Mouse (Mus musculus) layer of hippocampus, adult 9-10 months (tissue): ENCODE data around the gene Leap2.
A peak's percentile ranks its signal among the peaks of the same experiment; 100 is the strongest.

ENCODE experiments used
- DNase-seq: peaks from one replicate; pipeline ENCODE4 v3.0.0; 2022; ENCODE audit warnings: low spot score

The Leap2 gene

DNA sequence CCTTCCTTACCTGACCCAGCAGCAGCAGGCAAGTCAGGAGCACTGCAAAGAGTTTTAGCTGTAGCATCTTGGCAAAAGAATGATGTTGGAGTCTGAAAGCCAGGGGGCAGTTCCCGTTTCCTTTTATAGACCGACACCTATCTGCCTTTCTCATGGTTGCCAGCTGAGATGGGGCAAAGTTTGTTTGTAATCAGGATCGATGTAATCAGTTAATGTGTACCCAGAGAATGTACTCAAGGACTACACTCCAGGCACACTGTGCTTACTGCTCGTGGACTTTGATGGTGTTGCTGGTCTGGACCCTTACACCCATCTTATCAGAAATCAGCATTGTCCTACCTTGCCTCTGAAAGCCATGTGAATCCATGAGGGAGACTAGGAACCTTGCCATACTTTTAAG, at the start of gene Leap2:
Gene Leap2 (minus strand): TSS at position 135 of the 400 bp plus-strand sequence.
- no peak for DNase-seq

DNA sequence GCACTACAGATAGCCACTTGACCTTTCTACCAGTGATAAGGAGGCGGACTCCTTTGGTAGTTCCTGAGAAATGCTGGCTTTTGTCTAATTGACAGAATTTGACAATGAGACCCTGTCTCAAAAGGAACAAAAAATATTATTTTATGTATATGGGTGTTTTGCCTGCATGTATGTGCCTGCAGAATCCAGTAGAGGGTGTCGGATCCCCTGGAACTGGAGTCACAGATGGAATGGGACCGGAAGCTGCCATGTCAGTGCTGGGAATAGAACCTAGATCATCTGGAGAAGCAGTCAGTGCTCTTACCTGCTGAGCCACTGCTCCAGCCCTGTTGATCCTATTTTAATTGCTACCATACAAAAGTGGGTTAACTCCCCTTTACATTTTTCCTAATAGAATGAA, 49.7 kb upstream of the Leap2 start:
- no peak for DNase-seq

DNA sequence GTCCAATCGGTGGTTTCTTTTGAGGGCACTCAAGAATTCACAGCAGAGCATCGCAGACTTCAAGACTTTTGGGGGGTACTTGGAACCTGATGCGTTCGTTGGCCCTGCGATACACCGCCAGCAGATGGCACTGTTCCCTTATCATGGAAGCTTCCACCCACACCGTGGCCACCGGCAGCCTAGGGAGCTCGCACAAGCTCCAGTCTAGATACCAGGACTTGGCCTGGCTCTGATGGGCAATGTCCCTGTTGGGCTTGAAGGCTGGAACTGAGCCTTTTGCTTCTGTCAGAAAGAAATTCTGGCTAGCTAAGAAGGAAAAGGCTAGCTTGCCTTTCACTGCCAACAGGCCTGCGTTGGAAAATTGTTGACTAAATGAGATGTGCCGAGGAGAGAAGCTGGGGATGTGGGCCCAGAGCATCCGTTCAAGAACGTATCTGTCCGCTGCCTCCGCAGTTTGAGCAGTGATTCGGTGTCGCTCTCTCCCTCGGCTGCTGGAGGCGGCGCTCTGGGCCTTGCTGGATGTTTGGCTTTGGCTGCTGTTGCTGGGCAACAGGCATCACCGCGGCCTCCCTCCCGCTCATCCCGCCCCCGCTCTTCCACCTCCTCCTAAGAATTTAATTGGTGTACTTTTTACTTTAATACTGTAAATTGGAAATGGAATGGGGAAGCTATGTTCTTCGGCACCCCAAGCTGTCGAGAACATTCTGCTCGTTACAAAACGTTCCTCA, 47.2 kb upstream of the Leap2 start, which contains the start of gene Gm9837:
Gene Gm9837 (minus strand): TSS at position 512 of the 728 bp plus-strand sequence.
- peak; percentile 94 for DNase-seq

DNA sequence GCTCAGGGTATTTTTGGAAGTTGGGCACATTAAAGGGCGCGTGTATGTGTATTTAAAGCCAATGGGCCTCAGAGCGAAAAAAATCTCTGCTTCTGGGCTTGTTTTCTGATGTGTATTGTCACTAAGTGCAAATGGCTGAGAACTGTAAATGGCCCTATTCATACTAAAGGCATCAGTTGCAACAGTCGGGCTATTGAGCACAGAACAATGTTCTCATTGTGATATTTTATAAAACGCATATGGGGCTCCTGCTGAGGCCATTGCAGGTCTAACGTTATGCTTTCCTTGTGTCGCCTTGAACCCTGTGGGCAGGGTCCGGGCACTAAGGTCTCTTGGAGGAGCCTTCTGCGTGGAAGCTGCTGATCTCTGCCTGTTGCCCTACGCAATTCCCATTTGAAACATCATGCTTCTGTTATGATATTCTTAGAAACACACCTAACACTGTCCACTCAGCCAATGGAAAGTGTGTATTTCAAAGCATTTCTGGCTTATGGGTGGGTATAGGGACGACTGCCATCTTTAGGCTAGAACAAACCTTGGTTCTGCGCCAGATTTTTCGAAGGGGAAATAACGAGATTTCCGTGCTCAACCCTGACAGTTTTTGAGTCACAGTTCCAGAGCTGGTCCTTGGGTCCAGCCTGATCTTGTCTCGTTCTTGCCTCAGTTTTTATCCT, 46.5 kb upstream of the Leap2 start:
- peak; percentile 71 for DNase-seq

DNA sequence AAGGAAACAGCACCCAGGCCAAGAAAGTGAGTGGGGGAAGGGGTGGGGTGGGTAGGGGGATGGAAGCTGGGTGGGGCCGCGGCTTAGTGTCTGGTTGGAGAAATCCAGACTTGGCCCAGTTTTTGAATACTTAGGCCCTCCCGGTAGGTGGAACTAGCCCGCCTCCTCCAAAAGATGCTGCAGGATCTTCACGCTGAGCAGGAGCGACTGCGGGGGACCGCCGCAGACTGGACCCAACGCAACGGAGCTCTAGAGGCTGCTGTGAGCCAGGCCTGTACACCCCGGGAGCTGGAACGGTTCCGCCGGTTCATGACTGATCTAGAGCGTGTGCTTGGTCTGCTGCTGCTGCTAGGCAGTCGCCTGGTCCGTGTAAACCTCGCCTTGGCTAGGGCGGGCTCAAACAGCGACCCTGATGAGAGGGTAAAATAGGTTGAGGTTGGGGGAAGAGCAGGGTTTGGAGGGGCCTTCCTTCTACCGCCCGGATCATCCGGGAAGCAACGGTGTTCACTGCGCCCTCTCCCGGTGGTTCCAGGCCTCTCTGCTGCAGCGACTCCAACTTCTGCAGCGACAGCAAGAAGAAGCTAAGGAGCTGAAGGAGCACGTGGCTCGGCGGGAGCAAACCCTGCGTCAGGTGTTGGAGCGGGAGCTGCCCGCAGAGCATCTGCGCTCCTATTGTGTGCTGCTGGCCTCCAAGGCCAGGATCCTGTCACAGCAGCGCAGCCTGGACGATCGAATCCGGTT, 43.4 kb upstream of the Leap2 start:
- peak; percentile 47 for DNase-seq

DNA sequence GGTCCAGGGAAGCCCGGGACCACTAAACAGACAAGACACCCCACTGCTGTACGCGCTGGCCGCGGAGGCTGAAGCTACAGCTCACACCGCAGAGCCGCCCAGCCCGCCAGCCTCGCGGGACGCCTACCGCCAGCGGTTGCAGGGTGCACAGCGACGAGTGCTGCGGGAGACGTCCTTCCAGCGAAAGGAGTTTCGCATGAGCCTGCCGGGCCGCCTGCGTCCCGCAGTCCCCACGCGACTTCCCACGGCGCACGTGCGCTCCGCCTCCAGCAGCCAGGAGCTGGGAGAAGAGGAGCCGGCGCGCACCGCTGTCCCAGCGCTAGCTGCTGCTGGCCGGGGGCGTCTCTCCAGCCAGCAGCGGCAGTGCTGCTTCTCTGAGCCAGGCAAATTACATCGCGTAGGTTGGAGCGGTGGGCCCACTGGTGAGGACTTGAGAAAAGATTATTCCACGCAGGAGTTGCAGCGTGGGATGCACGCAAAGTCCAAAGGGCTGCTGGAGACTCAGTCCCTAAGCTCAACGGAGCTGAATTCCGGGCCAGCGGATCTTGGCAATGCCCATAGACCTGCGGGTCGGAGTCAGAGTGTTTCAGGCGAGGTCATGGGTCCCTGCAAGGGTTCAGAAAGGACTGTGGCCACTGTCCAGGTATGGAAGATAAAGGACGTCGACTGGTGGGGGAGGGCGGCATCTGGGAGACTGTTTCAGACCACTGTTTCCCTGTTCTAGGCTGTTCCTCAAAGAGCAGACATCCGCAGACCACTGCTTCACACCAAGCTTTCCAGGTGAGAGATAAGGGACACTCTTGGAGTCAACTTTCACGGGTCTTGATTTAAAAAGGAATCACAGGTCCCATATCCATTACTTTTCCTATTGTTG, 40.8 kb upstream of the Leap2 start:
- no peak for DNase-seq

DNA sequence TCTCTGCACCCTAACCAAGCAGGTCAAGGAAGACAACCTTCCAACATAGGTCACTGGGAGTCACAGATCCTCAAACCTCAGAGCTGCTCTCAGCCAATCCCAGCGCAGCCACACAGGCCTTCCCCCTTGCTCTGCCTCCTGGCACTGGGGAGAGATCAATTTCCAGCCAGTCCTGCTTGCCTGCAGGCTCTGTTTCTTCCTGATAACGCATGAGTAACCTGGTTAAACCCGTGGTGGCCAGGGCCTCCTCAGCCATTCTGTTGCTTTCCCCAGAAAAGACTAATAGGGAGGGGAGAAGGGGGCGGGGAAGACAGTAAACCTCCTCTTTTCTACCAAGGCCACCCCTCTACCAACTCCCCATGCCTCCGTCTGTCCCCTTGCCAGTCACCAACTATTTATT, 38.8 kb upstream of the Leap2 start:
- DNase-seq = no peak

DNA sequence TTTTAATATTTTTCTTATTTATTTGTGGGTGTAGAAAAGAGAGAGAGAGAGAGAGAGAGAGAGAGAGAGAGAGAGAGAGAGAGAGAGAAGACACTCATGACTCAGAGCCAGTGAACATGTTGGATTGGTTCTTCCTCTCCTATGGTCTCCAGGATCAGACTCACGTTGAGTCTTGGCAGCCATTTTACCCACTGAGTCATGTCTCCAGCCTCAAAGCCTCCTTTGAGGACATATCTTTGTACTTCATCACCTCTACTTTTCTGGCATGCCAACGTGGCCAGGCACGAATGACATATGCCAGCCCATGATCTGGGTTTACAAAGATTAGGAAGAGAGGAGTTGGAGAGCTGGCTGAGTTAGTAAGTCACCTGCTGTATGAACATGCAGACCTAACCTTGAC, 37.2 kb upstream of the Leap2 start:
- DNase-seq = no peak

DNA sequence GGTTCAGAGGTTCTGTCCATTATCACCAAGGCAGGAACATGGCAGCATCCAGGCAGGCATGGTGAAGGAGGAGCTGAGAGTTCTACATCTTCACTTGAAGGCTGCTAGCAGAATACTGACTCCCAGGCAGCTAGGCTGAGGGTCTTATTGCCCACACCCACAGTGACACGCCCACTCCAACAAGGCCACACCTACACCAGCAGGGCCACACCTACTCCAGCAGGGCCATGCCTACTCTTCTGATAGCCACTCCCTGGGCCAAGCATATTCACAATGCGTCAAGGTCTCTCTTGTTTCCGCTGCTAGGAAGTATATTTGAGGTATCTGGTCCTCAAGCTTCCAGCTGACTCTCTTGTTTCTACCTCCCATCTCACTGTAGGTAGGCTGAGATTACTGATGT, 36.0 kb upstream of the Leap2 start:
- DNase-seq = no peak

DNA sequence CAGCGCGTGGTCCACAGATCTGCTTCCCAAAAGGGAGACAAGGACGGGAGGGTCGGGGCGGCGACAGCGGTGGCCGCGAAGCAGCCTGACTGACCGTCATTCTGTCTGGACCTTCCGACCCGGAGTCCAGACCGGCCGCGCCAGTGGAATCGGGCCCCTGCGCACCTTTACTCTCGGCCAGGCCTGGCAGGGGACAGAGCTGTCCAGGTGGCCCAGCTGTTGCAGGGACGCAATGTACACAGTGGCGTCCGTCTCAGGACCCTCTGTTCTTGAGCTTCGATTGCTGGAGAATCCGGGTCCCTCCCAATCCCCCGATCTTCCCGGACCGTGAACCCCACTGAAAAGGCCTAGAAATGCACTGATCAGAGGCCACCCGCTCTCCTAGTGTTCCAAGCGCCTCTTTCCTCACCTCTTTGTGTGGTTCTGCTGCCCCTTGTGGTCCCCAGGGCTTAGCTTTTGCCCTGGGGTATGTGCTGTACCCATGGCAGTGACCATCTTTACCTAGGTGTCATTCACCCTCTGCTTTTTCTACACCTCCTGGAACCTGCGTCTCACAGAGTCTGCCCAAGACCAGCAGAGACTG, 34.5 kb upstream of the Leap2 start:
- no peak for DNase-seq

DNA sequence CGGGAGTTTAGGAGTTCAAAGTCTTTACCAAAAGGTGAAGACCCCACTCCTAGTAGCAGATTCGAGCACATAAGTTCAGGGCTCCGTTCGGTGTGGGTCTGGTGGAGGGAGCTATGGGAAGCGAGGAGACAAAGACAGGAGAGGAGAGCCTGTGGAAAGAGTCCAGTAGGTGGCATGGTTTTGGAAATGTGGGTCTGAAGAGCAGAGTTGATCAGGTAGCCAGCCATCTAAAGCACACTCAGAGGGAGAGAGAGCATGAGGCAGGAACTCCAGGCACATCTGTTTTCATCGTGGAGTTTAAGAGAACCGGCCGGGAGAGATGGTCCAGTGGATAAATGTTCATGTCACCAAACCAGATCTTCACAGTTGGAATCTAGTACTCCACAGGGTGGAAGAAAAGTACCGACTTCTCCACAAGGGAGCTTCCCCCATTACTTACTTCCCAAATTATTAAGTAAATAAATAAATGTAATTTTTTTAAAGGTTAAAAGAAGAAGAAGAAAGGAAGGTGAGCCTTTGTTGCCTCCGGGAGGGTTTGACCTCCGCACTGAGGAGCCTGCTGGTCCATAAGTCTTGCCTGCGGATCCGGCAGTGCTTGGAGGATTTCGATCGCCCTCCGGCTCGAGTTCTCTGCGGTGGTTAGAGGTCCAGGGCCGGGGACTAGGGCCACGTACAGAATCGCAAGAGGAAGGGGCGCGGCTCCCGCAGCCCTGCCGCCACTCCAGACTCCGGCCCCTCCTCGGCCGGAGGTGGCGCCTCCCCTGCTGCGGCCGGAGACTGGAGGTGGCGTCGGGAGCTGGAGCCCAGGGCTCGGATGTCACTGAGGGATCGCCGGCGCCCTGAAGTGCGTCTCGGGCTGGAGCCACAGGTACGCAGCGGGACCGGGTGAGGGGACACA, 33.8 kb upstream of the Leap2 start, which contains the start of the genes Gm10447 and Shroom1:
Gene Gm10447 (minus strand): TSS at position 637 of the 898 bp plus-strand sequence.
Gene Shroom1 (plus strand): TSS at position 732 of the 898 bp plus-strand sequence.
- DNase-seq = no peak

DNA sequence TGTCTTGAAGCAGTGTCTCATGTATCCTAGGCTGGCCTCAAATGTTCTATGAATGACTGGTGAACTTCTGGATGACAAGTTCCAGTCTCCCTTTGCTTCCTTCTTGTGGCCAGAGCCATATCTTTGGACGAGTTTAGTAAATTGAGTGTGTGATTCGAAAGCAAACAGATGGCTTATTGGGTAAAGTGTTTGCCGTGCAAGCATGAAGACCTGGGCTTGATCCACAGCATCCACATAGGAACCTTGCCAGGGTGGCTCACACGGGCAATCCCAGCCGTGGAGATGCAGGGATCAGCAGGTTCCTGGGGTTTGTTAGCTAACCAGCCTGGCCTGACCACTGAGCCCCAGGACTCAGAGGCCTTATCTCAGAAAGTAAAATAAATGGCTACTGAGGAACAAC, 30.1 kb upstream of the Leap2 start:
- no peak for DNase-seq

DNA sequence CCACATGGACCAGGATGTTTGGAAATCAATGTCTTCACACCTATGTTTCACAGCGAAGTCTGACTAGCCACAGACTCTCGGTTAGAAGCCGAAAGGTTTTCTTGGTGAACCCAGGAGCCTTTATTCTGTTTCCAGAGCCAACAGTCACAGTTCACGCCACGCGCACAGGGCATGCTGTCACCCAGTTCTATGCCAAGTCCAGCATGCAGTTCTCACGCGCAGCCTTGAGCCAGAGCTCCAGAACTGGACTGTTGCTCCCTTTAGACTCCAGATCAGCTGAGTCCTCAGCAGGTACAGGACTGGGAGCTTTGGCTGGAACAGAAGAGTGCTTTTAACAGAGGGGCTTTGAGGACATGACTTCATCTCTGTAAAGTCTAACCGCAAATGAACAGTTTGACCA, 29.4 kb upstream of the Leap2 start:
- no peak for DNase-seq

DNA sequence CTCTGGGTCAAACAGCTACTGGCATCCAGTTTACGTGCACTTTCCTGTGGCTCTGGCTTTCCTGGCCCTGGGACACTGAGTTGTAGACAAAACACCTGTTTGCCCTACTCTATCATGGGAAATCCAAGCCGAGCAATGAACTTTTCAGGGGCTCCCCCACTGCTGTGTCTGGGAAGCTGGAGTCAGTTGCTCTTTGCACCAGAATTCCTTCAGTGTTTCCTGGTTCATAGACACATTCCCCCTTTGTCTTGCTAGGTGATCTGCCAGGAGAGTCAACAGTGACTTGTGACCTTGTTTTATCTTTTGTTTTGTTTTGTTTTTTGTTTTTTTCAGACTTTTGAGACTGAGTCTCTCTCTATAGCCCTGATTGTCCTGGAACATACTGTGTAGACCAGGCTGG, 28.4 kb upstream of the Leap2 start:
- no peak for DNase-seq

DNA sequence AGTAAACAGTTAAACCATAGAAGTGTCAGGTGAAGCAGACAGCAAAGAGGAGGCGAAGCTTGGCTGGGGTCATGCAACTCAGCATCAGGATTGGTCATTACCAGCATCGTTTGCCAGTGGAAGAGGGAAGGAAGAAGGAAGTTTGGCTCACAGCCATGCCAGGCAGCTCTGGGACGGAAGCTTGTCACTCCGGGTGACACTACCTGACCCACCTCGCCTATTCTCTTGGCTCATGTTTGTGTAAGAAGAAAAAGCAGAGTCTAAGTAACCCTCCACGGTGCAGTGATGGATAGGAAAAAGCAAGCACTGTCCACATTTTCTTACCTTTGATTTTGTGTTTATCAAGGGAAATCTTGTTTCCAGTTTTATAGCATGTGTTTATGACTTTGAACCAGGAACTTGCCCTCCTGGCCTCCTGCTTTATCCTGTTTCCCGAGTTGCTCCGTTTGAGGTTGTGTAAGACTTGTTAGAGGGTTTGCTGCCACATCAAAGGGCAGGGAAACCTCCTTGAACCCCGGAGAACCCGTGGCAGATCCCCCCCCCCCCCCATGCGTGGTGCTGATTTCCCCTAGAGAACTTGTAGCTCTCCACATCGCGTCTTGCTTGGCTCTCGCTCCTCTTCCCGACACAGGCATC, 27.2 kb upstream of the Leap2 start:
- no peak for DNase-seq

DNA sequence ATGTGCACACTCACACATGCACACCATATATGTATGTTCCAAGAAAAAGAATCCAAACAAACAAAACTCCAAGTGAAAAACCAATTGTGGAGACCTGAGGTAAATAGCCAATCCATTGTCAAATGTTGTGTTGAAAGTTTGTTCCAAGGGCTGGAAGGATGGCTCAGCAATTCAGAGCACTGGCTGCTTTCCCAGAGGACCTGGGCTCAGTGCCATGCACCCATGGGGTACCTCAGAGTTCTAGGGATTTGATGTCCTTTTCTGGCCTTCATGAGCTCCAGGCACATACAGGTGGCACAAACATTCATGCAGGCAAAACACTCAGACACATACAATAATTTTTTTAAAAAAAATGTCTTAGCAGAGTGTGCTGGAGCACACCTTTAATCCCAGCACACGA, 25.6 kb upstream of the Leap2 start:
- DNase-seq = no peak

DNA sequence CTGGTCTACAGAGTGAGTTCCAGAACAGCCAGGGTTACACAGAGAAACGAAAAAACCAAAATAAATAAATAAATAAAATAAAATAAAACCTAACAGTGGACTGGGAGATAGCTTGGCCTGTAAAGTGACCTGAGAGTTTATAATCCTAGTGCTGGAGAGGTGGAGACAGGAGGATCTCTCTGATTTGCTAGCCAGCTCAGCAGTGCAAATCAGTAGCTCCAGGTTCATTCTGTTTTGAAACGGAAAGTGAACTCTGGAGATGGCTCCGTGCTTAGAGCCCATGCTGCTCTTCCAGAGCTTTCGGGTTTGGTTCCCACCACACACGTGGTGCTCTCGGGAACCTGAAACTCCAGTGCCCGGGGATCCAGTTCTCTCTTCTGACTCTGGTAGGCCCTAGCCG, 25.0 kb upstream of the Leap2 start:
- no peak for DNase-seq

DNA sequence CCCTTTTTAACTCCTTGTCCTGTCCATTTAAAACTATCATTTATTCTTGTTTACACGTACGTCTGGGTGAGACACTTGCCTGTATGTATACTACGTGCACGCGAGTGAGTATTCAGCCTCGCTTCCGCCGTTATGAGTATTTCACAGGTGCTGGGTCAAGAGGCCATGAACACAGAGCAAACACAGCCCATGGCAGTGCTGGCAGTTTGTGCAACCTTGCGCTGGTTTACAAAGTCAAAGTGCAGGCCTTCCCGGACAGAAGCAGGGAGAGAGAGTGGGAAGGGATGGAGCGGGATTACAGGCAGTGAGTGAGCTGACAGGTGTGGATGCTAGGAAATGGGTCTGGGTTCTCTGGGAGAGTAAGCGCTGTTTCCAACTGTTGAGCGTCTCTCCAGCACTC, 23.2 kb upstream of the Leap2 start:
- no peak for DNase-seq

DNA sequence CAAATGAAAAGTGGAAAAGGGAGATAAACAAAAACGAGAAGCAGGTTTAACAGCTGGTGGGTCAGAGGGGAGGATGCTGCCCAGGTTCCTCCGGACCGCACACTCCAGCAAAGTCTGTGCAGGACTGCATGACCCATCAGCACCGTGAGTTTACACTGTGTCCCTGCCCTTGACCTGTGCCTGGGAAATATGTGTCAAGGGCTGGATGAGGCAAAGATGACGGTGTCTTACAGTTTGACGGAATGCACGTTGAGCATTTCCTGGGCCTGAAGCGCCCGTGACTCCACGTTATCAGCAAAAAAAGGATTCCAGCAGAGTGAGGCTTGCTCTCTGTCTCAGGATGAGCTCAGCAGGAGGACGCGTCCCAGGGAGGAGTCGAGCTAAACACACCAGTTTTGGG, 22.6 kb upstream of the Leap2 start:
- no peak for DNase-seq

DNA sequence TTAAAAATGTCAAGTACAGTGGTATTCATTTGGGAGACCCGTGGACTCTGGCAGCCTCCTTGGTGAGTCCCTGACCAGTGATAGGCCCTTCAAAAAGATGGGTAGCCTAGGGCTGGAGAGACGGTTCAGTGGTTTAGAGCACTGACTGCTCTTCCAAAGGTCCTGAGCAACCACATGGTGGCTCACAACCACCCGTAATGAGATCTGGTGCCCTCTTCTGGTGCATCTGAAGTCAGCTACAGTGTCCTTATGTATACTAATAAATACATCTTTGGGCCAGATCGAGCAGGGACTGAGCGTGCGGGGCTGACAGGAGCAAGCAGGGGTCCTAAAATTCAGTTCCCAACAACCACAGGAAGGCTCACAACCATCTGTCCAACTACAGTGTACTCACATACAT, 20.9 kb upstream of the Leap2 start:
- DNase-seq = peak; percentile 36
